Mouse (Mus musculus): ENCODE measurements around the gene Plekha6. TPM values are rescaled to one million over a fixed set of nuclear protein-coding genes. Genes with fewer than 3 reads are reported as not detected.

The Plekha6 gene
- polyA plus RNA-seq, 1 experiment from 2014 or later, result 17.2 TPM

DNA sequence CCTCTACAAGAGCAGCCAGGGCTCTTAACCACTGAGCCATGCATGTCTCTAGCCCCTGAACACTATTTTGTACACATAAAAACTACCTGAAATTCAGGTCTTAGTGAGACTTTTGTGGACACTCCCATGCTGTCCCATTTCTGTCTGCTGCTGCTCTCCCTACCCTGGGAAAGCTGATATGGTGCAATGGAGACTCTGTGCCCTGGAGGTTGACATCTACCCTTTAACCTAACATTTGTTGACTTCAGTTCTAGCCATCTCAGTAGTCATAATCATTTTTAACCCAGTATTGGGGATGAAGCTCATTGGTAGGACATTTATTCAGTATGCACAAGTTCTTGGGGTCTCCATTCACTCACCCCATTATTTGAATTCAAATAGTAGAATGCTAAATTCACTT, 60.7 kb downstream of the Plekha6 start:
- Histone ChIP-seq H3K9me3 (no peaks in the 10 kb centered on the region), H3K36me3 (no peaks in the 10 kb centered on the region), H3K4me3 (no peak overlapping the region), H3K27me3 (no peaks in the 10 kb centered on the region), H3K4me2 (no peak overlapping the region), H3K9ac (no peak overlapping the region), H3K27ac (replicated peaks) (no peak overlapping the region), H3K4me1 (replicated peaks) (peaks cover 52% of the 10 kb centered on the region)
- ATAC-seq (ENCODE audit: low FRiP score, low read depth), result no peak

DNA sequence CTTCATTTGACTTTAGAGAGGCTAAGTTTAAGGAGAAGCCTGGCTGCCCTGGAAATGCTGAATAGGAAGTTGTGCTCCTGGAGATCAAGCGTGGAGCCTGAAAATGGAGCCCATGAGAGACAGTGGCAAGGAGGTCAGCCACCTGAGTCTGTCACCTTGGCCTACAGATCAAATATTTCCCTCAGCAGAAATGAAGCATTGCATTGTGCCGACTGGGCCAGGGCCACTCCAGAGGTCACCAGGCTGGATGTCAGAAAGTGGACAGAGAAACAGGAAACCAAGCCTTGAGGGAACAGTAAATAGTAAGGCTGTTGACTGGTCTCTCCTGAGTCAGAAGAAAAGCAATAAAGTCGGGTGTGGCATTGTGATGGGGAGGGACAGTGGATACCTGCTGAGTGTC, 61.1 kb downstream of the Plekha6 start:
- ATAC-seq (ENCODE audit: low FRiP score, low read depth), result no peak
- H3K4me2 ChIP-seq, result no peak overlapping the region
- H3K9me3 ChIP-seq, result no peaks in the 10 kb centered on the region
- no peak overlapping the region for H3K9ac ChIP-seq
- peaks cover 52% of the 10 kb centered on the region for H3K4me1 ChIP-seq (replicated peaks)
- no peak overlapping the region for H3K4me3 ChIP-seq
- H3K27me3 ChIP-seq, result no peaks in the 10 kb centered on the region
- no peaks in the 10 kb centered on the region for H3K36me3 ChIP-seq
- no peak overlapping the region for H3K27ac ChIP-seq (replicated peaks)
- WGBS, result 76% methylated on average over 3 of the region's 3 CpGs

DNA sequence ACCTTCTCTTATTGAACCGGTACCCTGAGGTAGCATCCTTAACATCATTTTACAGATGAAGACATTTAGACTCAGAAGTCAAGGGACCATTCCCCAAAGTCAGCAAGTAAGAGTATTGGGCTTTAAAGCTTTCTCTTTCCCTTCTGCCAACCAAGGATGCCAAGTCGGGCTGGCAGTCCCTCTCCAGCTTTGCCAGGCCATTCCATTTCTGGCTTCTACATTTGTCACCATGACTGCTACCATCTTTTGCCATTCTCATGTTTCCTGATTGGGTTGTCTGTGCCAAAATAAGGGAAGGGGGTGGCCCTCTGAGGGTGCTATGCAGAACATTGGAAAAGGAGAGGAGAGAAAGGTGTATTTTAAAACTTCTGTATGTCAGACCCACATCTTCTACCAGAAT, 61.6 kb downstream of the Plekha6 start:
- H3K4me2 ChIP-seq, result no peak overlapping the region
- H3K9ac ChIP-seq, result no peak overlapping the region
- H3K27ac ChIP-seq (replicated peaks), result no peak overlapping the region; the same call in 1 of the 2 replicates
- 82% methylated on average over 2 of the region's 2 CpGs for WGBS
- no peaks in the 10 kb centered on the region for H3K27me3 ChIP-seq
- no peaks in the 10 kb centered on the region for H3K9me3 ChIP-seq
- no peaks in the 10 kb centered on the region for H3K36me3 ChIP-seq
- H3K4me3 ChIP-seq, result no peak overlapping the region
- no peak for ATAC-seq (ENCODE audit: low FRiP score, low read depth)
- H3K4me1 ChIP-seq (replicated peaks), result peaks cover 52% of the 10 kb centered on the region

DNA sequence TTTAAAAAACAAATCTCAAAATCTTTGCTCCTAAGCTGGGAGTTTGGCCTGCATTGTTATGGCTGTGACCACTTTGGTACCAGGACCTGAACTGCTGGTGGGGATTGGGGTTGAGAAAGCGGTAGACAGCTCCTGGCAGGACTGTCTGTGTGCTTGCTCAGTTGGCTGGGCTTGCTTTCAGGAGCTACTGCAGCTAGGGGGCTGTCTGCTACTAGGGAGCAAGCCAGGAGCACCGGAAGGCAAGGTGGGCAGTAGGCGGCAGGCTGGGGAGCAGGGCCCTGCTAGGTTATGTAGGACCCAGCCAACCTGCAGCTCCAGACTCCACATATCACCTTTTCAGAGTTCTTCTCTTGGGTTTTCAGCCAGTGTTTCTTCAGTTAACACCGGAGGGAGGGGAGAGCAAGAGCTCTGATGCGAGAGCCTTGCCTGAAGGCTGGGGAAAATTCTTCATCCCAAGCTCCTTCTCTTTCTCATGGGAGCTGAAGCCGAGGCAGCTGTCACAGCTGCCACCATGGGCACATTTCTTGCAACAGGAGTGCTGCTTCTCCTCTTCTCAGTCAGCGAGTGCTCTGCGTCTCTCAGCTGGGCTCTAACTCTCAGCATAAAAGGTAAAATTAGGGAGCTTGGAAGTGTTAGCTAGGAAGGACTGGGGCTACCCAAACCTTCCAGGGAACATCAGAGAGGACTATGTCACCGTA, 62.1 kb downstream of the Plekha6 start:
- H3K36me3 ChIP-seq, result no peaks in the 10 kb centered on the region
- ATAC-seq (ENCODE audit: low FRiP score, low read depth), result no peak
- H3K27ac ChIP-seq (replicated peaks), result peak overlapping the region; percentile 30; the same call in 1 of the 2 replicates
- peaks cover 52% of the 10 kb centered on the region for H3K4me1 ChIP-seq (replicated peaks)
- H3K9me3 ChIP-seq, result no peaks in the 10 kb centered on the region
- no peak overlapping the region for H3K9ac ChIP-seq
- H3K4me3 ChIP-seq, result no peak overlapping the region
- 31% methylated on average over 9 of the region's 9 CpGs for WGBS
- no peak overlapping the region for H3K4me2 ChIP-seq
- H3K27me3 ChIP-seq, result no peaks in the 10 kb centered on the region

DNA sequence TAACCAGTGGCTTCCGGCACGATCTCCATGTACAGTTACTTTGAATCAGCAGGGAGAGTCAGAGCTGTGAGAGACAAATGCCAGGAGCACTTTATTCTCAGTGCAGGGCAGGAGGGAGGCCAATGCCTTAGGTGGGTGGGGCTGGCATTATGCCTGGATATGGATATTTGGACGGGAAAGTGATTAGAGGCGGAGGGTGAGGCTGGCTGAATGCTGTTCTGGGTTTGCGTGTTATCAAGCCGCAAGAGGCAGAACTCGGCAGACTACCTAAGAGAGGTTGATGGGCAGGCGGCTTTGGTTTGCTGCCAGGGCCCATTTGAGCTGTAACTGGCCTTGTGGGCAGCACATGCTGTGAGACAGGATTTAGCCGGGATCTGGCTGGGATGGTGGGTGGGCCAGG, 62.9 kb downstream of the Plekha6 start:
- H3K4me1 ChIP-seq (replicated peaks), result peaks cover 49% of the 10 kb centered on the region
- H3K9ac ChIP-seq, result no peak overlapping the region
- H3K4me2 ChIP-seq, result 0 out of 2 replicates have a peak overlapping the region, but pooled peaks have one; percentile 2
- peak overlapping the region; percentile 27 for H3K27ac ChIP-seq (replicated peaks)
- H3K4me3 ChIP-seq, result no peak overlapping the region
- 0 out of 2 replicates have a peak, but pooled peaks have one; percentile 44 for ATAC-seq (ENCODE audit: low FRiP score, low read depth)
- no peaks in the 10 kb centered on the region for H3K27me3 ChIP-seq
- H3K36me3 ChIP-seq, result no peaks in the 10 kb centered on the region
- H3K9me3 ChIP-seq, result no peaks in the 10 kb centered on the region
- 17% methylated on average over 9 of the region's 9 CpGs for WGBS

- peaks cover 46% of the 10 kb centered on the region for H3K4me1 ChIP-seq (replicated peaks)
- peak overlapping the region; percentile 27; the same call in 1 of the 2 replicates for H3K27ac ChIP-seq (replicated peaks)
- H3K27me3 ChIP-seq, result no peaks in the 10 kb centered on the region
- 0 out of 2 replicates have a peak overlapping the region, but pooled peaks have one; percentile 2 for H3K4me2 ChIP-seq
- H3K9me3 ChIP-seq, result no peaks in the 10 kb centered on the region
- no peak overlapping the region for H3K4me3 ChIP-seq
- H3K36me3 ChIP-seq, result no peaks in the 10 kb centered on the region
- no peak for ATAC-seq (ENCODE audit: low FRiP score, low read depth)
- H3K9ac ChIP-seq, result no peak overlapping the region
- WGBS, result 29% methylated on average over 2 of the region's 2 CpGs
Measured at GRCm38 (mm10) chr1:133227378-133227777, 63.4 kb downstream of the Plekha6 start.

DNA sequence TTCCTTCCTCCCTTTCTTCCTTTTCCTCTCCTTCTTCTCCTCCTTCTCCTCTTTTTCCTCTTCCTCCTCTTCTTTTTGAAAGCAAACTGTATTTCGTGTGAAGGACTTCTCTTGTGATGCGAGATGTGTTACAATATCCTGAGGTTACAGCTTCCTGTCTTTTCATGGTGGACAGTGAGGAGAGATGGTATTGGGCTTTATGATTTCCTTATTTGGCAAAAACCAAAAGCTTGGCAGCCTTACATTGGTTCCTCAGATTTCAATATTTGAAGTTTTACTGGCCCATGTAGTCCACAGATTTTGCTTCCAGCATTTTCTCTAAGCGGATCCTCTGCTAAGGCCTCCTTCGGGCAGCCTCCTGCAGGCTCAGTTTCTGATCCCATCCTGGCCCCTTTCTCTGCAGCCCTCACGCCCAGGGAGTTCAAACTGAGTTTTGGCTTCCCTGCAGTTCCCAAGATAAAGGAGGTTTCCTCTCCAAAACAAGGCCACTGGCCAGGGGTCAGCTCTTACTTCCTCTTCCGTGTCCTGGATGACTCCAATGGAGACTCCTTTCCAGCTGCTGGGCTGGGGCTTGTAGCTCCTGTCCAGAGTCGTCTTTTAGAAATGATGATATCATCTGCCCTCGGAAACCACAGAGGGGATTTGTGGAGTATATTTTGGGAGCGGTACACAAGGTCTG, 64.9 kb downstream of the Plekha6 start:
- no peak overlapping the region for H3K9ac ChIP-seq
- peaks cover 37% of the 10 kb centered on the region for H3K4me1 ChIP-seq (replicated peaks)
- H3K4me3 ChIP-seq, result no peak overlapping the region
- ATAC-seq (ENCODE audit: low FRiP score, low read depth), result no peak
- no peak overlapping the region for H3K27ac ChIP-seq (replicated peaks)
- no peaks in the 10 kb centered on the region for H3K27me3 ChIP-seq
- WGBS, result 57% methylated on average over 9 of the region's 9 CpGs
- H3K4me2 ChIP-seq, result no peak overlapping the region
- H3K36me3 ChIP-seq, result no peaks in the 10 kb centered on the region
- H3K9me3 ChIP-seq, result no peaks in the 10 kb centered on the region

DNA sequence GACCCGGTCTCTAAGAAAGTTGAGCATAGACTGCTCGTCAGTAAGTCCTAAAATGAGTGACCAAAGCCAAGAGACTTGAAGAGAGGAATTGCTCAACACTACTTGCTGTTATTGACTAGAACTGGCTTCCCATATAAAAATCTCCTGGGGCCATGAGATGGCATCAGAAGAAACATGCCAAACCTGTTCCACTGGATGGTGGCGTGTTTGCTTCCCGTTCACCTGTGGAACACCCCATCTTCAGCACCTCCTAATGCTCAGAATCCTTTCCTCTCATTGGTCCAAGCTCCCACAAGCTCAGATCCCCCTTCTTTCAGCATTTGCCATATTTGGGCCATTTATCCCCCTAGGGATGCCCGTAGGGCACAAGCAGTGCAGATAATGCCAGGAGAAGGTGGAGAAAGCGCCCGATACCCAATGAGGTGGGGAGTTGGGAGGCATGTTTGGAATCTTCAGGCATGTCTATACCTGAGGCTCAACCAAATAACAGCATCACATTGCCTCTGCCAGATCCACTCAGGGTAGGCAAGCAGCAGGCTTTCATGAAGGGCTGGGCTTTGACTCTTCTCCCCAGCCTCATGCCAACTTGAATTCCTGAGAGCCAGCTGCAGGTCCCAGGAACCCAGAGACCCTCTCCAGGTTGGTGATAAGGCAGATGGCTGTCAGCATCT, 67.6 kb downstream of the Plekha6 start:
- Histone ChIP-seq H3K4me3 (no peak overlapping the region), H3K9me3 (no peaks in the 10 kb centered on the region), H3K36me3 (no peaks in the 10 kb centered on the region), H3K27me3 (no peaks in the 10 kb centered on the region), H3K4me2 (no peak overlapping the region), H3K4me1 (replicated peaks) (peaks cover 20% of the 10 kb centered on the region), H3K9ac (no peak overlapping the region), H3K27ac (replicated peaks) (no peak overlapping the region)
- no peak for ATAC-seq (ENCODE audit: low FRiP score, low read depth)
- over 99% methylated on average over 7 of the region's 7 CpGs for WGBS

DNA sequence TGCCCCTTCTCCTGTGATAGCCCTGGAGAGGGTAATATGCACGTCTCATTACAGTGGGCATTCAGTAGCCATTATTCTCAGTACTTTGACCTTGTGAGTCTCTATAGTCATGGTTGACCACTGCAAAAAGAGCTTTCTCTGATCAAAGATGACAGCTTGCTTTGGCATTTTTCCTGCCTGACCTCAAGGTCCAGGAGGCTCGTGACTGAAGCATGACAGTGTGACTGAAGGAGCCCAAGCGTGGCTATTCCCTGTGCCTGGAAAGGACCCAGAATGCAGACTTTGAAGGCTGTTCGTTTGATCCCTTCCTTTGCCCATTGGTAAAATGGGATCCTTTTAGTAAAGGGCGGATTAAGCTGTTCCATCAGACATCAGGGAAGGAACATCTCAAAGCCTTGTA, 71.9 kb downstream of the Plekha6 start:
- no peak overlapping the region for H3K27ac ChIP-seq (replicated peaks)
- H3K9me3 ChIP-seq, result no peaks in the 10 kb centered on the region
- ATAC-seq (ENCODE audit: low FRiP score, low read depth), result no peak
- no peaks in the 10 kb centered on the region for H3K27me3 ChIP-seq
- no peaks in the 10 kb centered on the region for H3K36me3 ChIP-seq
- no peak overlapping the region for H3K4me2 ChIP-seq
- H3K4me1 ChIP-seq (replicated peaks), result peaks cover 24% of the 10 kb centered on the region
- H3K4me3 ChIP-seq, result no peak overlapping the region
- H3K9ac ChIP-seq, result no peak overlapping the region
- 50% methylated on average over 5 of the region's 5 CpGs for WGBS

- Histone ChIP-seq H3K27ac (replicated peaks) (no peak overlapping the region), H3K4me1 (replicated peaks) (peaks cover 24% of the 10 kb centered on the region), H3K4me3 (no peak overlapping the region), H3K4me2 (no peak overlapping the region), H3K9ac (no peak overlapping the region), H3K9me3 (no peaks in the 10 kb centered on the region), H3K27me3 (no peaks in the 10 kb centered on the region), H3K36me3 (no peaks in the 10 kb centered on the region)
- 0 out of 2 replicates have a peak, but pooled peaks have one; percentile 12 for ATAC-seq (ENCODE audit: low FRiP score, low read depth)
- 36% methylated on average over 8 of the region's 8 CpGs for WGBS
Measured at GRCm38 (mm10) chr1:133236693-133237440, 72.9 kb downstream of the Plekha6 start.

DNA sequence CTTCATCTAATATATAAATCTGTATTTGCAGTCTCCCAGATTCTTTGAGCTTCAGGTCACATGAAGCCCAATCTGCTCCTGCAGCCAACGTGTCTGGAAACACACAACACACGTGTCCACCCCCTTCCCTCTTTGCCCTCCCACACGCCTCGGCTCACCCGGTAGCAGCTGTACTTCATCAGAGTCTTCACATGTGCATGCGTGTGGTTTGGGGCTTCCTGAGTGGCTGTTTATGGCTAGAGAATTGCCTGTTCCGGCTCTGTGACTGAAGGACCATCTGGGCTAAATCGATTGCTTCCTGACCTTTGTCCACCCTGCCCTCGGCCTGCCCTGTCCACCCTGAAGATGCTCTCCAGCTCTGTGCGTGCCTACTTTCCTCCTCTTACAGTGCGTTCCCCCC, 73.7 kb downstream of the Plekha6 start:
- Histone ChIP-seq H3K27me3 (no peaks in the 10 kb centered on the region), H3K36me3 (no peaks in the 10 kb centered on the region), H3K27ac (replicated peaks) (no peak overlapping the region), H3K9me3 (no peaks in the 10 kb centered on the region), H3K4me2 (no peak overlapping the region), H3K9ac (no peak overlapping the region), H3K4me3 (no peak overlapping the region), H3K4me1 (replicated peaks) (peaks cover 22% of the 10 kb centered on the region)
- 49% methylated on average over 11 of the region's 11 CpGs for WGBS
- ATAC-seq (ENCODE audit: low FRiP score, low read depth), result no peak
